Mouse (Mus musculus): ENCODE measurements at regions not wholly inside any gene's neighbourhood (a gene's known extent, or its start where the extent isn't known, plus 50 kb on each side); places are given as distances from the start of the nearest gene placed in this dataset.

DNA sequence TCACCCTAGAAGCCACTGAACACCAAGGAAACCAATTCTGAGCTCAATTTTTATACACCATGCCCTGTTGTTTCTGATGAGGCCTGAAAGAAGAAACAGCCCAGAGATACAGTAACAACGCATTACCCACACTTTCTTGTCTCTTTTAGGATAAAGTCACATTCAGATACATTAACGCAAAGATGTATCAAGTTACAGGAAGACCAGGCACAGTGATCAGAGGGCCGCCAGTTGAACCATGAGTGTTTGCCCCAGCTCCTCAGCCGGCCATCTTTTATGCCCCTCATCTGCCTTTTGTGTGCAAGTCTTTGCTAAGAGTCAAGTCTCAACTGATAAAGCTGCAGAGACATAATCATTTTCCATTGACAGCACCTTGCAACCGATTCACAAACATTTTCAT, 204.9 kb upstream of the Irx5 start:
- Histone ChIP-seq H3K27me3 (no peaks in the 10 kb centered on the region), H3K27ac (no peak overlapping the region), H3K36me3 (no peaks in the 10 kb centered on the region), H3K4me3 (no peak overlapping the region), H3K9ac (no peak overlapping the region), H3K4me1 (no peaks in the 10 kb centered on the region), H3K9me3 (no peaks in the 10 kb centered on the region), H3K4me2 (no peak overlapping the region)
- no peak for ATAC-seq (ENCODE audit: borderline replicate concordance, extremely low read depth, low FRiP score, low TSS enrichment)
- WGBS, result 48% methylated on average over 5 of the region's 5 CpGs

- H3K27ac ChIP-seq, result no peak overlapping the region
- H3K9me3 ChIP-seq, result no peaks in the 10 kb centered on the region
- no peaks in the 10 kb centered on the region for H3K27me3 ChIP-seq
- H3K4me1 ChIP-seq, result no peaks in the 10 kb centered on the region
- no peak overlapping the region for H3K9ac ChIP-seq
- 93% methylated on average over 3 of the region's 3 CpGs for WGBS
- no peaks in the 10 kb centered on the region for H3K36me3 ChIP-seq
- ATAC-seq (ENCODE audit: borderline replicate concordance, extremely low read depth, low FRiP score, low TSS enrichment), result no peak
- H3K4me2 ChIP-seq, result no peak overlapping the region
- no peak overlapping the region for H3K4me3 ChIP-seq
These were observed 209.8 kb upstream of the Irx5 start for GRCm38 (mm10) chr8:92147672-92148071.

DNA sequence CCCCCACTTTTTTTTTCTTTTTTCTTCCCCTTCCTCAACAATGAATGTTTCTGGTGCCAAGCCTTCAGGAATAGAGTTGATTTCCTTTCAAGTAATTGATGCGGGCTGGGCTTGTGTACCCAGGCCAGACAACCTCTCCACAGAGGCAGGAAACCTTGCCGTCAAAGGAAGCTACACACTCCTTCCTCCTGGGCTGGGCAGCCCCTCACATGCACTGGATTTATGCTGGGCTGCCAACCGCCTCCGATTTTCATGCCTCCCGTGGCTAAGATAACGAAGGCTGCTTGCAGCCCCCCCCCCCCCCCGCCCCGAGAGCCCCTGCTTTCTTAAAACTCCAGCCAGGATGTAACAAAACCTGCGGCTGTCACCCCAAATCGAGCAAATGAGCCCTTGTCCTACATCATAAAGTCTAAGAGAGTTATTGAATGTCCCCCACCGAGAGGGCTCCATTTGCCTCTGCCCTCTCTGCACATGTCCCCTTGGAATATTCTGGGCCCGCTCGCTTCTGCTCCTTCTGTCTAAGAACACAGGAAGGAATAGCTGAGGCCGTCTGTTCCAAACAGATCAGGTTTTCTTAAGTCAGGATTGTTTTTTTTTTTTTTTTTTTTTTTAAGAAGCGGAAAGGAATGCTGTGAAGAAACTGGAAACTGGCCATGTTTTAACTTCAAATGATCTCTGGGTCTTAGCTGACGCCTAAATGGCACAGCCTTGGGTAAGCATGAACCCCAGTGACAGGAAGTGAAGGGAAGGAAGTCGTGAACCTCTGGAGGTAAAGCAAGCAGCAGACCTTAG, 220.1 kb upstream of the Irx5 start:
- peak overlapping the region; percentile 33; the same call in 1 of the 2 replicates for H3K4me2 ChIP-seq
- H3K27ac ChIP-seq, result peak overlapping the region; percentile 65
- H3K9me3 ChIP-seq, result no peaks in the 10 kb centered on the region
- no peak overlapping the region for H3K9ac ChIP-seq
- peaks cover 19% of the 10 kb centered on the region; the same call in 1 of the 2 replicates for H3K4me1 ChIP-seq
- WGBS, result 13% methylated on average over 17 of the region's 17 CpGs
- H3K36me3 ChIP-seq, result no peaks in the 10 kb centered on the region
- no peak overlapping the region for H3K4me3 ChIP-seq
- peaks cover 18% of the 10 kb centered on the region; the same call in 1 of the 2 replicates for H3K27me3 ChIP-seq
- ATAC-seq (ENCODE audit: borderline replicate concordance, extremely low read depth, low FRiP score, low TSS enrichment), result no peak

- peaks cover 19% of the 10 kb centered on the region; the same call in 1 of the 2 replicates for H3K4me1 ChIP-seq
- WGBS, result 19% methylated on average over 13 of the region's 13 CpGs
- no peak for ATAC-seq (ENCODE audit: borderline replicate concordance, extremely low read depth, low FRiP score, low TSS enrichment)
- H3K9me3 ChIP-seq, result no peaks in the 10 kb centered on the region
- peaks cover 19% of the 10 kb centered on the region; the same call in 1 of the 2 replicates for H3K27me3 ChIP-seq
- no peak overlapping the region for H3K27ac ChIP-seq
- no peak overlapping the region for H3K4me2 ChIP-seq
- H3K9ac ChIP-seq, result no peak overlapping the region
- no peaks in the 10 kb centered on the region for H3K36me3 ChIP-seq
- H3K4me3 ChIP-seq, result no peak overlapping the region
These were observed 221.0 kb upstream of the Irx5 start for GRCm38 (mm10) chr8:92136413-92136812.

- no peak overlapping the region for H3K4me2 ChIP-seq
- H3K9me3 ChIP-seq, result no peaks in the 10 kb centered on the region
- 38% methylated on average over 5 of the region's 5 CpGs for WGBS
- peaks cover 23% of the 10 kb centered on the region for H3K4me1 ChIP-seq
- H3K4me3 ChIP-seq, result no peak overlapping the region
- no peaks in the 10 kb centered on the region for H3K36me3 ChIP-seq
- H3K27me3 ChIP-seq, result peaks cover 24% of the 10 kb centered on the region; the same call in 1 of the 2 replicates
- no peak for ATAC-seq (ENCODE audit: borderline replicate concordance, extremely low read depth, low FRiP score, low TSS enrichment)
- no peak overlapping the region for H3K27ac ChIP-seq
- H3K9ac ChIP-seq, result no peak overlapping the region
These were observed 223.0 kb upstream of the Irx5 start for GRCm38 (mm10) chr8:92134434-92134833.

DNA sequence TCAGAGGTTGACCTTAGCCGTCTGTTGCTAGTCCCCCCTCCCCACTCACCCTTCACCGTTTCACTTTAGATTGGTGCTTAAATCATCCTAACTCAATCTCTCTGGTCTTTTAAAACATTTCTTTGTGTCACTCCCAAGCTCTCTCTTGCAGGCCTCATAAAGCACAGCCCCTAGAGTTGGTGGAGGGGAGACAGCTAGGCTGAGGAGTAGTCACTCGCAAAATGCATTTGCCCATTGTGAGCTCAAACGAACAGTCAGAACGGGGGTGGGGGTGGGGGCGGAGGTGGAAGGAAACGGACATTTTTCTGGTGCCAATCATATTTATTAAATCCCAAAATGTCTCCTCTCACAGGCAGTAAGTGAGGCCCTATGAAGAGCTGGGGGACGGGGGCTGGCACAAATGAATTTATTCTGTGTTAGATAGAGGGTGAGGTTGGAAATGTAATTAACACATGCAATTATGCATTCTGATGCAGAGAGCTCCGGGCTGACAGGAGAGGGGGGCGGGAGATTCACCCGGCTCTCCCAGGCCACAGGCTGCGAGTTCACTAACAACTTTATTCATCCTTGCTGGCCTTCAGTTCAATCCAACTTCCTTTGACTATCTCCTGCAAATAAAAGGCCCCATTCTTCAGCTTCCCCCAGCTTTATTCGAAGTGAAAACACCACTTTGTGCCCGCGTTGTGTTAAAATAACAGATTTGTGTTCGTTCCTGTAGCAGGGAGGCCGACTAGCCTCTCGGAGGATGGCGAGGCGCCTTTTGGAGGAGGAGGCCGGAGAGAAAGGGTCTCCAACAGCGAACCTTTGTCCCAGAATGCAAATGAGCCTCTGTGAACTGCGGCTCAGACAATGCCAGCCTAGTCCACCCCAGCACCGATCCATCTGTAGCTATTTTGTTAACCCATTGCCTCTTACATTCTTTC, 223.7 kb upstream of the Irx5 start:
- Histone ChIP-seq H3K27me3 (peaks cover 24% of the 10 kb centered on the region; the same call in 1 of the 2 replicates), H3K36me3 (no peaks in the 10 kb centered on the region), H3K9ac (no peak overlapping the region), H3K27ac (no peak overlapping the region), H3K4me3 (no peak overlapping the region), H3K4me1 (peaks cover 30% of the 10 kb centered on the region), H3K4me2 (no peak overlapping the region), H3K9me3 (no peaks in the 10 kb centered on the region)
- 30% methylated on average over 24 of the region's 24 CpGs for WGBS
- no peak for ATAC-seq (ENCODE audit: borderline replicate concordance, extremely low read depth, low FRiP score, low TSS enrichment)

DNA sequence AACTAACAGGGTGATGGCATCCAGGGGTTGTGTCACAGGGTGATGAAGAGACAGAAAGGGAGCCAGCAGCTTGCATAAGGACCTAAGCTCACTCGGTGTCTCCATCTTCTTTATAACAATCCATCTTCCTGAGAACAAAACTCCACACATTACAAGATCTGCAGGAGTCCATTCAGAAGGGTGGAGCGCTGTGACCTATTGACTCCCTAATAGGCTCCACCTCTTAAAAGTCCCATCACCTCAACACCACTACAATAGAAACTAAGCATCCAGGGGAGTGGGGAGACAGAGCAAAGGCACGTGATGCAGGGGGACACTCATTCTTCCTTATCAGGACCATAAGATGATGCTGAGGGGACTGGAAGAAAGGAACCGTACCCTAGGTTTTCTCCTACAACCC, 224.5 kb upstream of the Irx5 start:
- Histone ChIP-seq H3K27me3 (peaks cover 24% of the 10 kb centered on the region; the same call in 1 of the 2 replicates), H3K4me1 (peaks cover 32% of the 10 kb centered on the region), H3K9me3 (no peaks in the 10 kb centered on the region), H3K36me3 (no peaks in the 10 kb centered on the region), H3K27ac (no peak overlapping the region), H3K4me3 (no peak overlapping the region), H3K4me2 (no peak overlapping the region), H3K9ac (no peak overlapping the region)
- WGBS, result 62% methylated on average over 4 of the region's 4 CpGs
- no peak for ATAC-seq (ENCODE audit: borderline replicate concordance, extremely low read depth, low FRiP score, low TSS enrichment)

DNA sequence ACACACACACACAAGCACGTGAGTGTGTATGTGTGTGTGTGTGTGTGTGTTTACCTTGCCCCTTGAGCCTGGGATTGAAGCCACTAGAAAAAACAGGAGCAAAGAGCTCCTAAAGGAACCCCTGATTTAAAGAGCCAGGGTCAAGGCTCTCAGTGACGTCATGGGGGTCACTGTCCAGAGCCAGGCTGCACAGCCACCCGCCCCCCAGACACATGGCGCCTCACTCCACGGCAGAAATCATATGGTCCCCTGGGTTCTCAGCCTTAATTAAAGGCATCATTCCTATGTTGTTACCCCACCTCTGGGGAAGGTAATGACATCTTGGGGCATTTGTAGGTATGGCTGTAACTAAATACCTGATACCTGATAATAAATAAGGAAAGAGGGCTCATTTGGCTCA, 224.9 kb upstream of the Irx5 start:
- H3K4me3 ChIP-seq, result no peak overlapping the region
- 75% methylated on average over 5 of the region's 5 CpGs for whole genome bisulfite sequencing
- H3K4me2 ChIP-seq, result no peak overlapping the region
- no peaks in the 10 kb centered on the region for H3K9me3 ChIP-seq
- peaks cover 32% of the 10 kb centered on the region for H3K4me1 ChIP-seq
- no peak for ATAC-seq (ENCODE audit: borderline replicate concordance, extremely low read depth, low FRiP score, low TSS enrichment)
- H3K27me3 ChIP-seq, result peaks cover 24% of the 10 kb centered on the region; the same call in 1 of the 2 replicates
- no peaks in the 10 kb centered on the region for H3K36me3 ChIP-seq
- no peak overlapping the region for H3K27ac ChIP-seq
- no peak overlapping the region for H3K9ac ChIP-seq

GRCm38 (mm10) chr8:92130025-92130557, 227.3 kb upstream of the Irx5 start:
- no peak overlapping the region for H3K4me2 ChIP-seq
- no peak overlapping the region for H3K9ac ChIP-seq
- H3K4me3 ChIP-seq, result no peak overlapping the region
- no peak for ATAC-seq (ENCODE audit: borderline replicate concordance, extremely low read depth, low FRiP score, low TSS enrichment)
- WGBS, result 27% methylated on average over 8 of the region's 8 CpGs
- no peaks in the 10 kb centered on the region for H3K9me3 ChIP-seq
- H3K27me3 ChIP-seq, result peaks cover 26% of the 10 kb centered on the region; the same call in 1 of the 2 replicates
- H3K27ac ChIP-seq, result peak overlapping the region; percentile 41; the same call in 1 of the 2 replicates
- H3K36me3 ChIP-seq, result no peaks in the 10 kb centered on the region
- peaks cover 22% of the 10 kb centered on the region for H3K4me1 ChIP-seq

DNA sequence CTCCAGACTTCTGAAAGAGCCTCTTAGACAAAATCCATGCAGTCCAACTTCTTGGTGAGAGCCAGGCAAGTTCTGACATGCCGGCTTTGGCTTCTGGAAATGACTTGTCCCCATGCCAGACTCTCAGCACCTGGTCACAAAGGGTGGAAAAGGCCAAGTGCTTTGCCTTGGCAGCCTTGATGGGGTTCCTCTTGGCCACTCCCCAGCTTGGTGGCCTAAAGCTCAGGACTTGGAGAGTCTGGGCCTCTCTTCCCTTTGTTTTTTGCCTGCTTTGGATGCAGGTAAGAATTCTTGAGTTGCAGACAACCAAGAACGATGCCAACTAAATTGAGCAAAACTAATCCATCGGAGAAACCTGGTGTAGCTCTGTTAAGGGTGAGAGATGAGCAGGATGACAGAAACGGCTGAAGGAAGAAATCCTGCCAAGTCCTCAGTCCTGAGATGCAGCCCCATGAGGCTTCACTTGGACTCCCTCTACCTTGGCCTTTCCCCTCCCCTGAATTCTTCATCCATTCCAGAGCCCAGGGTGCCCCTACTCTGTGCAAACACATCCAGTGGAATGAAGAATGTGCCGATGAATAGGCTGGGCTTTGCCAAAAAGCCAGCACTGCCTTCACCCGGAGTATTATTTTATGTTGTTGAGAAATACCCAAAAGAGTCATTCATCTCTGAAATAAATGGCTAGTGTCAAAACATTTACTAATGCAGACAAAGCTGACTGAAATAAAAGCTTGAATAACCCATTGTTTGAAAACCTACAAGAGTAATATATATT, 228.0 kb upstream of the Irx5 start:
- H3K27ac ChIP-seq, result peak overlapping the region; percentile 44
- 31% methylated on average over 6 of the region's 6 CpGs for WGBS
- no peak overlapping the region for H3K4me3 ChIP-seq
- H3K27me3 ChIP-seq, result peaks cover 21% of the 10 kb centered on the region; the same call in 1 of the 2 replicates
- 0 out of 2 replicates have a peak, but pooled peaks have one; percentile 65 for ATAC-seq (ENCODE audit: borderline replicate concordance, extremely low read depth, low FRiP score, low TSS enrichment)
- H3K4me1 ChIP-seq, result peaks cover 22% of the 10 kb centered on the region
- H3K9ac ChIP-seq, result no peak overlapping the region
- no peaks in the 10 kb centered on the region for H3K36me3 ChIP-seq
- H3K9me3 ChIP-seq, result no peaks in the 10 kb centered on the region
- H3K4me2 ChIP-seq, result no peak overlapping the region

DNA sequence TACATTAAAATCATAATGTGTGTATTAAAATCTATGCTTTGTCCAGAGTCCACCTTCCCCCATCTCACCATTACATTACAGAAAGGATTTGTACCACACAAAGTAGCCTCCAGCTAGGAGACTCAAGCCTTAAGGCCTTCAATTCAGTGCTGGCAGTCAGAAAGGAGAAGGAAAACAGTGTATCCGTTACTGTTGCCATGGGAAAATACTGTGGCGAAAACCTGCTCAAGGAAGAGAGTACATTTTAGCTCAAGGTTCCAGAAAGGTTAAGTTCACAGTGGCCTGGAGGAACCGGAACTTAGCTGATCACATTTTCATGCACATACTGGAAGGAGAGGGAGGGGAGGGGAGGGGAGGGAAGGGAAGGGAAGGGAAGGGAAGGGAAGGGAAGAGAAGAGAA, 231.8 kb upstream of the Irx5 start:
- Histone ChIP-seq H3K4me2 (no peak overlapping the region), H3K4me1 (peaks cover 13% of the 10 kb centered on the region), H3K4me3 (no peak overlapping the region), H3K27me3 (peaks cover 15% of the 10 kb centered on the region), H3K36me3 (no peaks in the 10 kb centered on the region), H3K9me3 (no peaks in the 10 kb centered on the region), H3K9ac (no peak overlapping the region), H3K27ac (no peak overlapping the region)
- WGBS, result 60% methylated on average over 3 of the region's 3 CpGs
- no peak for ATAC-seq (ENCODE audit: borderline replicate concordance, extremely low read depth, low FRiP score, low TSS enrichment)
